Mouse (Mus musculus) lung, embryonic 16.5 days (tissue): Measurements from ENCODE around the gene Glis3. TPM values are rescaled to one million over a fixed set of nuclear protein-coding genes. Genes with fewer than 3 reads are reported as not detected.
A peak's percentile ranks its signal among the peaks of the same experiment; 100 is the strongest.

ENCODE experiments used
- ATAC-seq: fragments of 200-750 bp; cut with Nextera tagmentation; 2 replicates; pipeline ENCODE4 v1.8.0; 2017; ENCODE audit warnings: low read depth, mild to moderate bottlenecking, moderate library complexity
- H3K27ac ChIP-seq: fragments of 300-500 bp; sonication (generic); 2 replicates; pipeline ENCODE4 v1.5.1; 2014; ENCODE audit warnings: mild to moderate bottlenecking, control low read depth, low read length
- H3K27me3 ChIP-seq: fragments of 300-500 bp; sonication (generic); 2 replicates; pipeline ENCODE4 v1.6.1; 2014; ENCODE audit warnings: low read depth, low read length, mixed read lengths; ENCODE audit not compliant: control insufficient read depth, insufficient read depth
- H3K36me3 ChIP-seq: fragments of 300-500 bp; sonication (generic); 2 replicates; pipeline ENCODE4 v1.6.1; 2014; ENCODE audit warnings: low read length; ENCODE audit not compliant: control insufficient read depth, insufficient read depth
- H3K4me1 ChIP-seq: fragments of 300-500 bp; sonication (generic); replicated peaks from 2 replicates; pipeline ENCODE4 v1.6.1; 2014; ENCODE audit warnings: low read length, mixed read lengths; ENCODE audit not compliant: control insufficient read depth, insufficient read depth
- H3K4me2 ChIP-seq: fragments of 300-500 bp; sonication (generic); 2 replicates; pipeline ENCODE4 v1.6.1; 2014; ENCODE audit warnings: low read depth, low read length, control low read depth
- H3K4me3 ChIP-seq: fragments of 300-500 bp; sonication (generic); 2 replicates; pipeline ENCODE4 v1.5.1; 2014; ENCODE audit warnings: mild to moderate bottlenecking, low read length, control low read depth
- H3K9ac ChIP-seq: fragments of 300-500 bp; sonication (generic); 2 replicates; pipeline ENCODE4 v1.6.1; 2014; ENCODE audit warnings: low read length, control low read depth
- H3K9me3 ChIP-seq: fragments of 300-500 bp; sonication (generic); 2 replicates; pipeline ENCODE4 v1.6.1; 2016; ENCODE audit warnings: low read length; ENCODE audit not compliant: control insufficient read depth
- WGBS: fragments of 180-500 bp; shearing (Covaris S2); extraction: QIAGEN DNeasy Blood & Tissue Kit; methylation state at CpG from one replicate; pipeline ENCODE4 v1.1.7; 2014; 5-methylcytosine and 5-hydroxymethylcytosine counted together
- polyA plus RNA-seq: library from polyadenylated mRNA; unstranded; fragments of >200 nt; fragmentation: Nextera tagmentation; extraction: Ambion mirVana; gene quantifications from 2 replicates; pipeline ENCODE4 v1.2.1, GENCODE M21; 2015

Gene Glis3
- polyA plus RNA-seq, 1 experiment from 2014 or later: 3.3 TPM

- H3K27ac ChIP-seq: peak overlapping the region; percentile 56
- H3K4me3 ChIP-seq: no peak overlapping the region
- H3K4me1 ChIP-seq: peaks cover 8% of the 10 kb centered on the region
- no peak overlapping the region for H3K4me2 ChIP-seq
- 37% methylated on average over 10 of the region's 10 CpGs for WGBS
- H3K9ac ChIP-seq: no peak overlapping the region
- H3K27me3 ChIP-seq: no peaks in the 10 kb centered on the region
- no peaks in the 10 kb centered on the region for H3K36me3 ChIP-seq
- H3K9me3 ChIP-seq: no peaks in the 10 kb centered on the region
- peak; percentile 90 for ATAC-seq
Observed at GRCm38 (mm10) chr19:28382168-28382911, 297.5 kb downstream of the Glis3 start.

DNA sequence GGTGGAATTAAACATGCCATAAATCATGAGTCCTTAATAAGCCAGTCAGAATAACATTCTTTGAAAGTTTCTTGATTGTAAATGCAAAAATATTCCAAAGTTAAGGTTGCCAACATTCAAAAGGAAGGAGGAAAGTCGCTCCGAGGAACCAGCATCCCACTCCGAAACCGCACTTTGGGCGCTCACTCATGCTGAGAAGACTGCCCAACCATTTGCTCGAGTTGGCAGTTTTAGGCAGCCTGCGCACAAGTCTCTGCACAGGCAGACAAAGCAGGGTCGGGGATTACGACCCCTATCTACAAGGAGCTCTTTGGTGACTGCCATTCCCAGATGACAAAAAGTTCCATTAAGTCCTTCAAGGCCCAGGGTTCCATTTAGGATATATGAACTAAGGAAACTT, 298.4 kb downstream of the Glis3 start:
- 76% methylated on average over 9 of the region's 9 CpGs for WGBS
- Histone ChIP-seq H3K36me3 (no peaks in the 10 kb centered on the region), H3K9ac (no peak overlapping the region), H3K4me1 (peaks cover 12% of the 10 kb centered on the region), H3K4me2 (no peak overlapping the region), H3K9me3 (no peaks in the 10 kb centered on the region), H3K4me3 (no peak overlapping the region), H3K27me3 (no peaks in the 10 kb centered on the region), H3K27ac (peak overlapping the region; percentile 35; the same call in 1 of the 2 replicates)
- ATAC-seq: no peak

DNA sequence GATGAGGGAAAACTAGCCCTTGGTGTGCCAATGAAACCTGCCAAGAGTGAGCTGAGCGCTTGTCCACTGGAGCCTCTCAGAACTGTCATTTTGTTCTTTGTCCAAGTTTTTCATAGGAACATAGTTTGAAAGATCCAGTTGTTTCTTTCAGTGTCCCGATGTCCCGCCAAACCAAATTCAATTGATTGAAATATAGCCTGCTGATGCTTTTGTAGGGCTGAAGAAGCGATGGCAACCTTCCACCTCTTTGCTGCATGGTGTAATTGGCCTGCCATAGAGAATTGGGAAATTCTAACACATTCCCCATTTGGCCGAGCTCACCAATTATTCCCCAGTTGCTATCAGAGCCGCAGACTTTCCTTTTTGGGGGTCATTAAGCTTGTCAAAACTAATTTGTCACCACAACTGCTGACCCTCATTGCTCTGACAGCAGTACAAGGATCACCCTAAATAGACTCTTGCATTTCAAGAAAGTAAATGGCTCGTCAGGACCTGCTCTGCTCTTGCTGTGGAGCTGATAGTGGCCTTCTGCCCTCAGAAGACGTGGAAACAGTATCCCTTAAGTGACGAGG, 299.1 kb downstream of the Glis3 start:
- H3K4me1 ChIP-seq: peaks cover 16% of the 10 kb centered on the region
- H3K9ac ChIP-seq: no peak overlapping the region
- no peaks in the 10 kb centered on the region for H3K27me3 ChIP-seq
- ATAC-seq: no peak
- no peak overlapping the region for H3K4me2 ChIP-seq
- no peak overlapping the region for H3K27ac ChIP-seq
- 59% methylated on average over 9 of the region's 9 CpGs for WGBS
- no peaks in the 10 kb centered on the region for H3K9me3 ChIP-seq
- no peaks in the 10 kb centered on the region for H3K36me3 ChIP-seq
- H3K4me3 ChIP-seq: no peak overlapping the region

DNA sequence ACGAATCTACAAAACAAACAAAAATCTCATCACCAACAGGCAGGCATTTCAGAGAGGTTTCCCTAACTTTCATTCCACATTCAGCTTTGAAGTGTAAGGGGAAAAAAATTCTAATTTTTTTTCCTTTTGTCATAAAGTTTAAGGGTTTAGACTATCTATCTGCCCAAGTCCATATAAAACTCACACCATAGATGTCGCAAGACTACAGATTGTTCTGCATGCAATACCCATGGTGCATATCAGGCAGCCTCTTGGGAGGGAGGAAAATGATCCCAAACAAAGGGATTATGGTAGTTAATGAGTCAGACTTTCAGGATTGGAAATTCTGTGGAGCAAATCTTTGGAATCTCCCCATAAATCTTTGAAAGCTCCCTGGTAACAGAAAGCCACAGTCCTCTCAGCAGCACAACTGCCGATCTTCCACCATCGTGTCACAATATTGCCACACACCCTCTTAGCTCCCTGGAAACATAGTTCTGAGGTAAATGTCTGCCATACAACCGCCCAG, 302.0 kb downstream of the Glis3 start:
- no peak overlapping the region for H3K4me2 ChIP-seq
- H3K4me3 ChIP-seq: no peak overlapping the region
- no peaks in the 10 kb centered on the region for H3K27me3 ChIP-seq
- H3K27ac ChIP-seq: no peak overlapping the region
- peaks cover 13% of the 10 kb centered on the region for H3K4me1 ChIP-seq
- H3K36me3 ChIP-seq: no peaks in the 10 kb centered on the region
- no peaks in the 10 kb centered on the region for H3K9me3 ChIP-seq
- 73% methylated on average over 5 of the region's 5 CpGs for WGBS
- no peak overlapping the region for H3K9ac ChIP-seq
- no peak for ATAC-seq

- 63% methylated on average over 1 of the region's 1 CpGs for WGBS
- Histone ChIP-seq H3K9ac (no peak overlapping the region), H3K4me1 (peaks cover 12% of the 10 kb centered on the region), H3K9me3 (no peaks in the 10 kb centered on the region), H3K36me3 (no peaks in the 10 kb centered on the region), H3K27ac (no peak overlapping the region), H3K4me3 (no peak overlapping the region), H3K4me2 (no peak overlapping the region), H3K27me3 (no peaks in the 10 kb centered on the region)
- ATAC-seq: no peak
Observed at GRCm38 (mm10) chr19:28376401-28376800, 303.5 kb downstream of the Glis3 start.

DNA sequence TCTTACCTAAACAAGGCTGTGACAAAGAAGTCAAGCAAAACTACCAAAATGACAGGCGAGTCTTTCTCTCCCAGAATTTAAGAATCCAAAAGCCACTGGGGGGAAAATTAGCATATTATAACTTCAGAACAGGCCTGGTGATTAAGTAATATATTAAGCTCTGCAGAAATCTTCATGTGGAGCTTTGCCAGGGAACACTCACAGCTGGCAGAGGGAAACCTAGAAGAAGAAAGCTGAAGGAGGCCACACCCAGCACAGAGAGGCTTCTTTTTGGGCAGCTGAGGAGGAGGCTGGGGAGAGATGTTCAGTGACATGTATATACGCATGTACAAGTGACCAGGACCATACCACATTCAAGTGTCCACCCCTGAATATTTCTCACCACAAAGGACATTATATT, 304.1 kb downstream of the Glis3 start:
- H3K9me3 ChIP-seq: no peaks in the 10 kb centered on the region
- H3K9ac ChIP-seq: no peak overlapping the region
- no peak for ATAC-seq
- H3K36me3 ChIP-seq: no peaks in the 10 kb centered on the region
- 80% methylated on average over 2 of the region's 2 CpGs for WGBS
- H3K27me3 ChIP-seq: no peaks in the 10 kb centered on the region
- no peak overlapping the region for H3K27ac ChIP-seq
- no peak overlapping the region for H3K4me3 ChIP-seq
- peaks cover 12% of the 10 kb centered on the region for H3K4me1 ChIP-seq
- no peak overlapping the region for H3K4me2 ChIP-seq

DNA sequence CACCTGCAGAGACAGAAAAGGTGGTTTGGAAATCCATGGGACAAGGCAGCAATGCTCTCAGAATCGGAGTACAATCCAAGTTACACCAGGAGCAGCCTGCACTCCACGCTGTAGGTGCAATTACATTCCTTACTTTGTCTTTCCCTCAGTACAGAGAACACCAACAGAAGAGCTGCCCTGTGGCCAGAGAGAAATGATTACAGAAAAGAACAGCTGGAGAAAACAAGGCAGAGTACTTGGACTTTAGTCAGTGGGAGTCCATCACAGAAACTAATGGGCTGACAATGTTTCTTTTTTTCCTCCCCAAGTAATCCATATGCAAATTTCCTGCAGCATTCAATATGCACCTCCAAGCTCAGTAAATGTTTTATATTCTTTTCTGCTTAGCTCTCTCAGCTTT, 305.4 kb downstream of the Glis3 start:
- H3K27ac ChIP-seq: no peak overlapping the region
- ATAC-seq: no peak
- H3K4me1 ChIP-seq: peaks cover 10% of the 10 kb centered on the region
- 66% methylated on average over 2 of the region's 2 CpGs for WGBS
- no peak overlapping the region for H3K9ac ChIP-seq
- H3K27me3 ChIP-seq: no peaks in the 10 kb centered on the region
- H3K4me2 ChIP-seq: no peak overlapping the region
- no peaks in the 10 kb centered on the region for H3K36me3 ChIP-seq
- no peak overlapping the region for H3K4me3 ChIP-seq
- no peaks in the 10 kb centered on the region for H3K9me3 ChIP-seq

- H3K9me3 ChIP-seq: no peaks in the 10 kb centered on the region
- no peaks in the 10 kb centered on the region for H3K36me3 ChIP-seq
- H3K4me1 ChIP-seq: no peaks in the 10 kb centered on the region
- H3K4me2 ChIP-seq: no peak overlapping the region
- ATAC-seq: no peak
- H3K4me3 ChIP-seq: no peak overlapping the region
- H3K27me3 ChIP-seq: no peaks in the 10 kb centered on the region
- H3K9ac ChIP-seq: no peak overlapping the region
- no peak overlapping the region for H3K27ac ChIP-seq
- 75% methylated on average over 4 of the region's 4 CpGs for WGBS
Observed at GRCm38 (mm10) chr19:28368215-28368614, 311.7 kb downstream of the Glis3 start.

- no peaks in the 10 kb centered on the region for H3K9me3 ChIP-seq
- no peak overlapping the region for H3K27ac ChIP-seq
- no peak overlapping the region for H3K9ac ChIP-seq
- H3K4me2 ChIP-seq: no peak overlapping the region
- H3K4me3 ChIP-seq: no peak overlapping the region
- no peak for ATAC-seq
- H3K36me3 ChIP-seq: no peaks in the 10 kb centered on the region
- H3K4me1 ChIP-seq: no peaks in the 10 kb centered on the region
- 75% methylated on average over 6 of the region's 6 CpGs for WGBS
- no peaks in the 10 kb centered on the region for H3K27me3 ChIP-seq
Observed at GRCm38 (mm10) chr19:28367274-28367673, 312.6 kb downstream of the Glis3 start.
